Mouse (Mus musculus): ENCODE measurements around the gene Fzr1.

GRCm38 (mm10) chr10:81356991-81357844 is 21.1 kb downstream of the Fzr1 start, which contains the start of gene Mfsd12:
- TF ChIP-seq UBTF (IDR thresholded peaks at IDR 0.05; ENCODE audit: borderline replicate concordance, insufficient read depth, low read depth, low read length): 0 out of 2 replicates have a peak, but pooled peaks have one; percentile 58
- TF ChIP-seq CHD1 (IDR thresholded peaks at IDR 0.05; ENCODE audit: low read depth, low read length): no peak
- no peak for TF ChIP-seq MAX (IDR thresholded peaks at IDR 0.05; ENCODE audit: low read length)
- no peak for TF ChIP-seq BHLHE40 (IDR thresholded peaks at IDR 0.05; ENCODE audit: borderline replicate concordance, low read depth, low read length)
- TF ChIP-seq TAL1 (IDR thresholded peaks at IDR 0.05; ENCODE audit: low read length): no peak
- no peak for TF ChIP-seq CTCF (IDR thresholded peaks at IDR 0.05 in 2 of 3, conservative IDR thresholded peaks at IDR 0.05 in 1 of 3; ENCODE audit: control insufficient read depth in 1 of 3, insufficient read depth in 1 of 3, low read depth in 2 of 3, low read length in 3 of 3, poor library complexity in 1 of 3, severe bottlenecking in 1 of 3)
- TF ChIP-seq MYC (IDR thresholded peaks at IDR 0.05; ENCODE audit: low read depth, low read length): no peak
- peak; percentile 75 for TF ChIP-seq SIN3A (IDR thresholded peaks at IDR 0.05; ENCODE audit: low read length)
- TF ChIP-seq ZNF384 (IDR thresholded peaks at IDR 0.05; ENCODE audit: low read depth, low read length): no peak

Measured in MEL (cell line).